Mouse (Mus musculus) CD8-positive naive resting alpha-beta T cell, adult 2 months (primary cell): ENCODE data around the gene Itga2.

Experiments used
- DNase-seq, 2 experiments: peaks; one replicate each; pipeline ENCODE4 v3.0.0; 2022; ENCODE audit warnings: low read depth in 2 of 2, low spot score in 2 of 2

Itga2 gene

GRCm38 (mm10) chr13:114825377-114825855, 106.5 kb downstream of the Itga2 start:
- DNase-seq, result no peak

- DNase-seq, result no peak
Measured at GRCm38 (mm10) chr13:114822871-114823270, 109.0 kb downstream of the Itga2 start.

- DNase-seq, result no peak
Measured at GRCm38 (mm10) chr13:114818513-114818912, 113.4 kb downstream of the Itga2 start.

- DNase-seq, result peak; percentile 92 to 96
Measured at GRCm38 (mm10) chr13:114817751-114818360, 114.0 kb downstream of the Itga2 start, which contains the start of gene Mocs2. Mocs2 (plus strand) TSS chr13:114818236.

GRCm38 (mm10) chr13:114809624-114810210, 122.2 kb downstream of the Itga2 start:
- DNase-seq, result no peak

GRCm38 (mm10) chr13:114802971-114803370, 128.9 kb downstream of the Itga2 start:
- no peak for DNase-seq

- DNase-seq, result no peak
Measured at GRCm38 (mm10) chr13:114801857-114802256, 130.0 kb downstream of the Itga2 start.

- peak; percentile 11 to 39 for DNase-seq
Measured at GRCm38 (mm10) chr13:114793250-114794030, 138.5 kb downstream of the Itga2 start.

GRCm38 (mm10) chr13:114791511-114791910, 140.4 kb downstream of the Itga2 start:
- no peak for DNase-seq
